Mouse (Mus musculus) stomach, embryonic 14.5 days (tissue): ENCODE measurements around the gene Mfn1. TPM values are rescaled to one million over a fixed set of nuclear protein-coding genes. Genes with fewer than 3 reads are reported as not detected.
A peak's percentile ranks its signal among the peaks of the same experiment; 100 is the strongest.

Experiments
- ATAC-seq: fragments of 200-750 bp; cut with Nextera tagmentation; 2 replicates; pipeline ENCODE4 v1.8.0; 2017; ENCODE audit warnings: low read depth, moderate TSS enrichment; ENCODE audit not compliant: insufficient number of reproducible peaks, insufficient read depth, low FRiP score
- H3K27ac ChIP-seq: fragments of 300-500 bp; sonication (generic); 2 replicates; pipeline ENCODE4 v1.5.1; 2014; ENCODE audit warnings: mild to moderate bottlenecking, low read length, moderate library complexity, mixed read lengths
- H3K27me3 ChIP-seq: fragments of 300-500 bp; sonication (generic); 2 replicates; pipeline ENCODE4 v1.6.1; 2014; ENCODE audit warnings: low read length, control low read depth, mixed read lengths; ENCODE audit not compliant: control insufficient read depth, insufficient read depth
- H3K36me3 ChIP-seq: fragments of 300-500 bp; sonication (generic); 2 replicates; pipeline ENCODE4 v1.6.1; 2014; ENCODE audit warnings: mild to moderate bottlenecking, control low read depth, low read length, moderate library complexity, mixed read lengths; ENCODE audit not compliant: control insufficient read depth, insufficient read depth
- H3K4me1 ChIP-seq: fragments of 300-500 bp; sonication (generic); 2 replicates; pipeline ENCODE4 v1.6.1; 2014; ENCODE audit warnings: low read length, control low read depth, mixed read lengths; ENCODE audit not compliant: control insufficient read depth, insufficient read depth
- H3K4me2 ChIP-seq: fragments of 300-500 bp; sonication (generic); replicated peaks from 2 replicates; pipeline ENCODE4 v1.6.1; 2014; ENCODE audit warnings: low read depth, low read length, control low read depth
- H3K4me3 ChIP-seq: fragments of 300-500 bp; sonication (generic); 2 replicates; pipeline ENCODE4 v1.5.1; 2014; ENCODE audit warnings: low read depth, low read length, control low read depth
- H3K9ac ChIP-seq: fragments of 300-500 bp; sonication (generic); replicated peaks from 2 replicates; pipeline ENCODE4 v1.6.1; 2014; ENCODE audit warnings: low read depth, mild to moderate bottlenecking, control low read depth, low read length, moderate library complexity, mixed read lengths
- H3K9me3 ChIP-seq: fragments of 300-500 bp; sonication (generic); 2 replicates; pipeline ENCODE4 v1.6.1; 2016; ENCODE audit warnings: low read depth, low read length, control low read depth; ENCODE audit not compliant: control insufficient read depth
- WGBS: fragments of 180-500 bp; shearing (Covaris S2); extraction: QIAGEN DNeasy Blood & Tissue Kit; methylation state at CpG from one replicate; pipeline ENCODE4 v1.1.7; 2014; 5-methylcytosine and 5-hydroxymethylcytosine counted together
- polyA plus RNA-seq: library from polyadenylated mRNA; unstranded; fragments of >200 nt; fragmentation: Nextera tagmentation; extraction: Ambion mirVana; gene quantifications from 2 replicates; pipeline ENCODE4 v1.2.1, GENCODE M21; 2014

Mfn1 gene
- 30.3 and 37.9 TPM in 2 replicates for polyA plus RNA-seq

GRCm38 (mm10) chr3:32529303-32529898 is at the start of gene Mfn1:
Gene Mfn1 (plus strand): TSS chr3:32529465.
- WGBS: under 1% methylated on average over 47 of the region's 47 CpGs
- Histone ChIP-seq H3K4me3 (peak within 1 kb of the TSS; percentile 79), H3K4me2 (peak within 1 kb of the TSS; percentile 45), H3K9me3 (no peaks in the 10 kb centered on the region; the same call in 1 of the 2 replicates), H3K27ac (peak within 1 kb of the TSS; percentile 46; the same call in 1 of the 2 replicates), H3K9ac (peak within 1 kb of the TSS; percentile 59), H3K27me3 (no peaks in the 10 kb centered on the region), H3K36me3 (peaks cover 3% of the 10 kb centered on the region; the same call in 1 of the 2 replicates), H3K4me1 (0 out of 2 replicates have a peak, but pooled peaks cover 6% of the 10 kb centered on the region)
- peak; percentile 99 for ATAC-seq

- WGBS: 91% methylated on average over 7 of the region's 7 CpGs
- Histone ChIP-seq H3K36me3 (no peaks in the 10 kb centered on the region), H3K27me3 (no peaks in the 10 kb centered on the region), H3K9me3 (no peaks in the 10 kb centered on the region), H3K4me2 (no peak overlapping the region), H3K4me1 (no peaks in the 10 kb centered on the region), H3K27ac (no peak overlapping the region), H3K9ac (no peak overlapping the region), H3K4me3 (no peak overlapping the region)
- ATAC-seq: no peak
Measured at GRCm38 (mm10) chr3:32479961-32480360, 49.3 kb upstream of the Mfn1 start.

GRCm38 (mm10) chr3:32483035-32483434 is 46.2 kb upstream of the Mfn1 start:
- H3K4me3 ChIP-seq: no peak overlapping the region
- no peak overlapping the region for H3K9ac ChIP-seq
- no peak overlapping the region for H3K27ac ChIP-seq
- H3K4me2 ChIP-seq: no peak overlapping the region
- no peaks in the 10 kb centered on the region for H3K36me3 ChIP-seq
- H3K9me3 ChIP-seq: no peaks in the 10 kb centered on the region
- H3K4me1 ChIP-seq: no peaks in the 10 kb centered on the region
- WGBS: 83% methylated on average over 3 of the region's 3 CpGs
- no peak for ATAC-seq
- no peaks in the 10 kb centered on the region for H3K27me3 ChIP-seq

- H3K4me2 ChIP-seq: no peak overlapping the region
- H3K4me3 ChIP-seq: no peak overlapping the region
- 76% methylated on average over 4 of the region's 4 CpGs for WGBS
- ATAC-seq: no peak
- no peak overlapping the region for H3K9ac ChIP-seq
- H3K36me3 ChIP-seq: no peaks in the 10 kb centered on the region
- H3K9me3 ChIP-seq: no peaks in the 10 kb centered on the region
- H3K27me3 ChIP-seq: no peaks in the 10 kb centered on the region
- no peak overlapping the region for H3K27ac ChIP-seq
- no peaks in the 10 kb centered on the region for H3K4me1 ChIP-seq
Measured at GRCm38 (mm10) chr3:32486543-32486942, 42.7 kb upstream of the Mfn1 start.

- Histone ChIP-seq H3K36me3 (no peaks in the 10 kb centered on the region), H3K27ac (no peak overlapping the region), H3K9ac (no peak overlapping the region), H3K9me3 (no peaks in the 10 kb centered on the region), H3K4me2 (no peak overlapping the region), H3K4me3 (no peak overlapping the region), H3K4me1 (no peaks in the 10 kb centered on the region), H3K27me3 (no peaks in the 10 kb centered on the region)
- WGBS: 84% methylated on average over 6 of the region's 6 CpGs
- no peak for ATAC-seq
Measured at GRCm38 (mm10) chr3:32488172-32488571, 41.1 kb upstream of the Mfn1 start.

GRCm38 (mm10) chr3:32490076-32490927 is 39.0 kb upstream of the Mfn1 start:
- H3K4me3 ChIP-seq: no peak overlapping the region
- ATAC-seq: no peak
- no peaks in the 10 kb centered on the region for H3K9me3 ChIP-seq
- no peak overlapping the region for H3K4me2 ChIP-seq
- WGBS: 73% methylated on average over 15 of the region's 15 CpGs
- no peaks in the 10 kb centered on the region for H3K4me1 ChIP-seq
- no peak overlapping the region for H3K27ac ChIP-seq
- no peaks in the 10 kb centered on the region for H3K27me3 ChIP-seq
- no peaks in the 10 kb centered on the region for H3K36me3 ChIP-seq
- no peak overlapping the region for H3K9ac ChIP-seq

- no peaks in the 10 kb centered on the region for H3K36me3 ChIP-seq
- H3K27ac ChIP-seq: no peak overlapping the region
- H3K4me3 ChIP-seq: no peak overlapping the region
- no peaks in the 10 kb centered on the region for H3K9me3 ChIP-seq
- H3K4me1 ChIP-seq: no peaks in the 10 kb centered on the region
- no peak overlapping the region for H3K4me2 ChIP-seq
- H3K27me3 ChIP-seq: no peaks in the 10 kb centered on the region
- no peak overlapping the region for H3K9ac ChIP-seq
- no peak for ATAC-seq
Measured at GRCm38 (mm10) chr3:32490928-32491315, 38.3 kb upstream of the Mfn1 start.

GRCm38 (mm10) chr3:32492097-32493090 is 36.9 kb upstream of the Mfn1 start, which contains the start of gene Kcnmb3:
Gene Kcnmb3 (minus strand): TSS chr3:32492231.
- Histone ChIP-seq H3K4me3 (no peak within 1 kb of the TSS), H3K27me3 (no peaks in the 10 kb centered on the region), H3K9ac (no peak within 1 kb of the TSS), H3K27ac (no peak within 1 kb of the TSS), H3K4me2 (no peak within 1 kb of the TSS), H3K36me3 (no peaks in the 10 kb centered on the region), H3K9me3 (no peaks in the 10 kb centered on the region), H3K4me1 (no peaks in the 10 kb centered on the region)
- no peak for ATAC-seq
- 77% methylated on average over 11 of the region's 11 CpGs for WGBS
